Mouse (Mus musculus): Measurements from ENCODE around the gene Tmpo. TPM values are rescaled to one million over a fixed set of nuclear protein-coding genes. Genes with fewer than 3 reads are reported as not detected.

Tmpo gene
- polyA plus RNA-seq (2014; fragmentation: Nextera tagmentation; extraction: Ambion mirVana) = 207 and 219 TPM in 2 replicates

- DNase-seq (ENCODE audit: low spot score) (no peak), ATAC-seq (replicated peaks; ENCODE audit: low FRiP score) (no peak; the same call in 1 of the 2 replicates)
- no peaks in the 10 kb centered on the region for H3K36me3 ChIP-seq (ENCODE audit: control insufficient read depth, insufficient read depth, low read length)
- 9% methylated on average over 18 of the region's 18 CpGs for WGBS
- H3K27me3 ChIP-seq (replicated peaks; ENCODE audit: control insufficient read depth, insufficient read depth, low read length) = no peaks in the 10 kb centered on the region
- H3K4me2 ChIP-seq = peak within 1 kb of the TSS; percentile 83
- peaks cover 7% of the 10 kb centered on the region for H3K4me1 ChIP-seq (replicated peaks; ENCODE audit: control insufficient read depth, insufficient read depth, low read length)
- no peaks in the 10 kb centered on the region for H3K9me3 ChIP-seq (ENCODE audit: control insufficient read depth, low read length)
- peak within 1 kb of the TSS; percentile 99 for H3K27ac ChIP-seq (ENCODE audit: low read depth, low read length)
- H3K9ac ChIP-seq (ENCODE audit: low read depth, low read length) = peak within 1 kb of the TSS; percentile 87
- H3K4me3 ChIP-seq (ENCODE audit: low read depth, low read length) = peak within 1 kb of the TSS; percentile 60
Observed at GRCm38 (mm10) chr10:91180761-91181460, at the start of gene Tmpo. Gene Tmpo (minus strand): TSS chr10:91181315.

GRCm38 (mm10) chr10:91230400-91230799, 49.3 kb upstream of the Tmpo start:
- Histone ChIP-seq H3K4me2 (no peak overlapping the region), H3K27me3 (replicated peaks; ENCODE audit: control insufficient read depth, insufficient read depth, low read length) (no peaks in the 10 kb centered on the region), H3K36me3 (ENCODE audit: control insufficient read depth, insufficient read depth, low read length) (no peaks in the 10 kb centered on the region), H3K9ac (ENCODE audit: low read depth, low read length) (no peak overlapping the region), H3K9me3 (ENCODE audit: control insufficient read depth, low read length) (no peaks in the 10 kb centered on the region), H3K27ac (ENCODE audit: low read depth, low read length) (no peak overlapping the region), H3K4me1 (replicated peaks; ENCODE audit: control insufficient read depth, insufficient read depth, low read length) (no peaks in the 10 kb centered on the region), H3K4me3 (ENCODE audit: low read depth, low read length) (no peak overlapping the region)
- ATAC-seq (replicated peaks; ENCODE audit: low FRiP score) (no peak), DNase-seq (ENCODE audit: low spot score) (no peak)
- 68% methylated on average over 4 of the region's 4 CpGs for WGBS

DNA sequence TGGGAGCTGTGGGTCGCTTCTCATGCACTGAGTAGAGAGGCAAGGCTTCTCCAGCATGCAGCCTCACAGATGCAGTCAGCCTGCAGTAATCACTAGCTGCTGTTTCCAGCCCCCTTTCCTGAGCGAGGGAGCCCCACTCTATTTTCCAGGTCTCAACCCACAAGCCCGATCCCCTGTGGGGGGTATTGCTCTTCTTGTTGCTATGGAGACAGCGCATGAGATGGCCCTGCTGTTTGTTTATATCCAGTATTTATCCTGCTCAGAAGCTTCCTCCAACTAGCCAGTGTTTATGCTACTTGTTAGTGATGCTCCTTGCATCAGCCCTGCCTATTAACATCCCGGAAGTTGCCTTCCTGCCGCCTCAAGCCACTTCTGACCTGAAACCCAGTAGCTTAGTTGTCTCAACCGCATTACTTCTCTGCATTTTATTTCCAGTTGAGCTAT, 48.4 kb upstream of the Tmpo start:
- H3K9ac ChIP-seq (ENCODE audit: low read depth, low read length) = no peak overlapping the region
- H3K36me3 ChIP-seq (ENCODE audit: control insufficient read depth, insufficient read depth, low read length) = no peaks in the 10 kb centered on the region
- no peaks in the 10 kb centered on the region for H3K9me3 ChIP-seq (ENCODE audit: control insufficient read depth, low read length)
- ATAC-seq (replicated peaks; ENCODE audit: low FRiP score) (no peak), DNase-seq (ENCODE audit: low spot score) (peak; percentile 37)
- no peak overlapping the region for H3K4me2 ChIP-seq
- 35% methylated on average over 7 of the region's 7 CpGs for WGBS
- H3K27me3 ChIP-seq (replicated peaks; ENCODE audit: control insufficient read depth, insufficient read depth, low read length) = no peaks in the 10 kb centered on the region
- no peak overlapping the region for H3K27ac ChIP-seq (ENCODE audit: low read depth, low read length)
- no peaks in the 10 kb centered on the region for H3K4me1 ChIP-seq (replicated peaks; ENCODE audit: control insufficient read depth, insufficient read depth, low read length)
- H3K4me3 ChIP-seq (ENCODE audit: low read depth, low read length) = no peak overlapping the region

DNA sequence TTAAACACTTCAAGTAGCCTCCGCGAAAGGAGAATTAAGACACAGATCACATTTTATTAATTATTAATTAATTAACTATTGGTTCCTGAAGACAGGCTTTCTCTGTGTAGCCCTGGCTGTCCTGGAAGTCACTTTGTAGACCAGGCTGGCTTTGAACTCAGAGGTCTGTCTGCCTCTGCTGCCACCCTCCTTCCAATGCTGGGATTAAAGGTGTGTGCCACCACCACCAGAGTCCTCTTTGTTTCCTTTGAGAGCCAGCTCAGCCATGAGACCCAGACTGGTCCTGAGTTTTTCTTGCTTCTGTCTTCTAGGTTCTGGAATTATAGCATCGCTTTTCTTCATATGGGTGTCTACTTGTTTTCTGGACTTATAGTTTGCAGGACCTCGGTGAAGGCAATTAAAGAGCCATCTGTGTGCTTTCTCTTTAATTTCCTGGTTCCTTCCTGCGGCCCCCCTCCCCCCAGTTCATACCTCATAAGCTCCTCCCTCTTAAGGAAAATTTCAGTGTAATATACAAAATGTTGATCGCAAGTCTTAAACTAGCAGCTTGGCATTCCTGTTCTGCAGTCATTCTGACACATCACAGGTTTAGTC, 47.9 kb upstream of the Tmpo start:
- H3K4me2 ChIP-seq = no peak overlapping the region
- DNase-seq (ENCODE audit: low spot score) (no peak), ATAC-seq (replicated peaks; ENCODE audit: low FRiP score) (no peak)
- no peak overlapping the region for H3K27ac ChIP-seq (ENCODE audit: low read depth, low read length)
- H3K36me3 ChIP-seq (ENCODE audit: control insufficient read depth, insufficient read depth, low read length) = no peaks in the 10 kb centered on the region
- no peak overlapping the region for H3K4me3 ChIP-seq (ENCODE audit: low read depth, low read length)
- no peaks in the 10 kb centered on the region for H3K27me3 ChIP-seq (replicated peaks; ENCODE audit: control insufficient read depth, insufficient read depth, low read length)
- H3K9ac ChIP-seq (ENCODE audit: low read depth, low read length) = no peak overlapping the region
- no peaks in the 10 kb centered on the region for H3K4me1 ChIP-seq (replicated peaks; ENCODE audit: control insufficient read depth, insufficient read depth, low read length)
- 72% methylated on average over 6 of the region's 6 CpGs for WGBS
- H3K9me3 ChIP-seq (ENCODE audit: control insufficient read depth, low read length) = no peaks in the 10 kb centered on the region

- no peak for DNase-seq (ENCODE audit: low spot score)
- no peak overlapping the region for H3K9ac ChIP-seq (ENCODE audit: low read depth, low read length)
- WGBS = 76% methylated on average over 4 of the region's 4 CpGs
- H3K27ac ChIP-seq (ENCODE audit: low read depth, low read length) = no peak overlapping the region
- H3K36me3 ChIP-seq (ENCODE audit: control insufficient read depth, insufficient read depth, low read length) = no peaks in the 10 kb centered on the region
- no peak for ATAC-seq (replicated peaks; ENCODE audit: low FRiP score)
- no peaks in the 10 kb centered on the region for H3K9me3 ChIP-seq (ENCODE audit: control insufficient read depth, low read length)
- no peaks in the 10 kb centered on the region for H3K27me3 ChIP-seq (replicated peaks; ENCODE audit: control insufficient read depth, insufficient read depth, low read length)
- H3K4me3 ChIP-seq (ENCODE audit: low read depth, low read length) = no peak overlapping the region
- no peaks in the 10 kb centered on the region for H3K4me1 ChIP-seq (replicated peaks; ENCODE audit: control insufficient read depth, insufficient read depth, low read length)
- H3K4me2 ChIP-seq = no peak overlapping the region
Observed at GRCm38 (mm10) chr10:91227034-91227433, 45.9 kb upstream of the Tmpo start.

DNA sequence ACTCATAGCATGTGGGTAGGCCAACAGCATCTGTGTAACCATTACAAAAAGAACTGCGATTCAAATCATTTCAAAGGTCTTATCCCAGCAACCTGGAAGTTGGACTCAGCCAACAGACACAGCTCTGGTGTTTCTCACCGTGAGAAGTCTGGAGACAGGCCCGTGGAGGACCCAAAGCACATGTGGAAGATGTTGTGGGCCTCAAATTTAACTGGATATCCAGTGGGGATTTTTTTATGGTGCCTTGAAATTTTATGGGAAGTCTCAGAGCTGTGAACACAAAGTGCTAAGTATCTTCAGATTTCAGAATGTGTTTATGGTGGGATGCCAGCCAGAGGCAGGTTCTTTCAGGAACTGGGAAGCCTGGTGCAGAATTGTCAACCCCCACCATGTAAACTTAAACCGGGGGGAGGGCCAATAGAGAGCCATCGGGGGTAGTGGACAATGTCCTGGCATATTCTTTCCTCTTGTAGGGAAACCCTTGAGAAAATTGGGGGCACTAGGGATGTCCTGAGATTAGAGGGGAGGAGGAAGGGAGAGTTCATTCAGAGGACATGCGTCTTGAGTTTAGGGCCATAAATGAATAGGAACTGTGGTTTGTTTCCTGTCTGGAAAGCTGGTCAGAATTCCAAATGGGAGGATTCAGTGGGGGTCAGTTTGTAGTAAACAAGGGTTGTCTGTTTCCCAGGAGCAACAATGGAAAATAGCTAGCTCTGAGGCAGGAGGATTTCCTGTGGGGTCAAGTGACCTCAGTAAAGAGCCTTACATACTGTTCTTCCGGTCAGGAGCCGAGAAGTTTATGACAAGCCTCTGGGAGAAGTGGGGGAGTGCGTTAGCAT, 41.5 kb upstream of the Tmpo start:
- Histone ChIP-seq H3K27me3 (replicated peaks; ENCODE audit: control insufficient read depth, insufficient read depth, low read length) (no peaks in the 10 kb centered on the region), H3K9me3 (ENCODE audit: control insufficient read depth, low read length) (no peaks in the 10 kb centered on the region), H3K4me2 (no peak overlapping the region), H3K36me3 (ENCODE audit: control insufficient read depth, insufficient read depth, low read length) (no peaks in the 10 kb centered on the region), H3K4me1 (replicated peaks; ENCODE audit: control insufficient read depth, insufficient read depth, low read length) (no peaks in the 10 kb centered on the region), H3K27ac (ENCODE audit: low read depth, low read length) (no peak overlapping the region; the same call in 1 of the 2 replicates), H3K9ac (ENCODE audit: low read depth, low read length) (no peak overlapping the region), H3K4me3 (ENCODE audit: low read depth, low read length) (no peak overlapping the region)
- 58% methylated on average over 9 of the region's 9 CpGs for WGBS
- DNase-seq (ENCODE audit: low spot score) (no peak), ATAC-seq (replicated peaks; ENCODE audit: low FRiP score) (no peak)

DNA sequence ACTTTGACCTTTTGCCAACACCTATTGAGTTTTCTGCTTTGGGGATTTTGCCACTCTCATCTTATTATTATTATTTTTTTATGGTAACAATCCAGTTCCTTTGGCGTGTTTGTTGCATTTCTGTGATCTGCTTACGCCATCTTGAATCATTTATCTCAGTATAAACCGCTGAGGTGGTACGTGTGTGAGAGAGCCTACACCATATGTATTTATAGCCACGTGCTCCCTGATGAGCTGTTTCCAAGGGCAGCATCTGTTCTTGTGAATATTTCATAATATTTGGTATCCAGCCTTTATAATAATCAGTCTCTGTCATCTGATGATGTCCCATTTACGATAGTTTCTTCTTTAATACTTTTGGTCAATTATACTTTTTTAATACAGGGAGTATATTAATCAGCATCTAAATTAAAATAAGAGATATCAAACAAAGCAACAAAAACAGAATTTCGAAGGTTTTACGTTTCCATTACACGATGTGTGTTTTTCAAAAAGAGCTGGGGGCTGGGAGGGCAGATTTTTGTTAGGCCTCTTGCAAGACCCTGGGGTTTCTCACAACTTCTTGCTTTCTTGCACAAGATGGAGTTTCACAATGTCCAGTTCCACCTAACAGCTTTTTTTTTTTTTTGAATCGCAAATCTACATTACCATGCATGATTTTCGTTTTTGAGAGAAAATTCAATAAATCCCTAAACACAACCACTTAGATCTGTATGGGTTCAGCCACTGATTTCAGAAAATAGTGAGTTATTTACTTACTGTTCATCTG, 28.0 kb upstream of the Tmpo start:
- Histone ChIP-seq H3K4me3 (ENCODE audit: low read depth, low read length) (no peak overlapping the region), H3K9me3 (ENCODE audit: control insufficient read depth, low read length) (no peaks in the 10 kb centered on the region), H3K4me1 (replicated peaks; ENCODE audit: control insufficient read depth, insufficient read depth, low read length) (no peaks in the 10 kb centered on the region), H3K27ac (ENCODE audit: low read depth, low read length) (no peak overlapping the region), H3K27me3 (replicated peaks; ENCODE audit: control insufficient read depth, insufficient read depth, low read length) (no peaks in the 10 kb centered on the region), H3K36me3 (ENCODE audit: control insufficient read depth, insufficient read depth, low read length) (no peaks in the 10 kb centered on the region), H3K9ac (ENCODE audit: low read depth, low read length) (no peak overlapping the region), H3K4me2 (no peak overlapping the region)
- 82% methylated on average over 11 of the region's 11 CpGs for WGBS
- DNase-seq (ENCODE audit: low spot score) (no peak), ATAC-seq (replicated peaks; ENCODE audit: low FRiP score) (no peak)

DNA sequence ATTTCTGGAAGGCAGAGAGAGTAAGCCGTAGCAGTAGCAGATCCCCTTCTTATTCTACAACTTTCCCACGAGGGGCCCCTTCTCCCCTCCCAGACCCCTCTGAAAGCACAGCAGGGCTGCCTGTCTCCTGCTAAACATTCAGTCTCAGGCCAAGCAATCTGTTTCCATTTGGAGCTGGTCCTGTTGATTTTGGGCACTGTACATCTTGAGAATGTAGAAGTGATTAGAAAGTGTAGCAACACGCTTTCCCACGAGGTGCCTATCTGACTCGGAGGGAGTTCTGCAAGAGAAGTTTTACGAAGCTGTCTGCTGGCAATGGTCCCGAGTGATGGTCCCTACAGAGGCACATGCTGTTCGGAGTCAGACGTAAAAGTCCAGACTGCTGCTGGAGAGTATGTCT, 27.3 kb upstream of the Tmpo start:
- ATAC-seq (replicated peaks; ENCODE audit: low FRiP score) = no peak
- Histone ChIP-seq H3K4me3 (ENCODE audit: low read depth, low read length) (no peak overlapping the region), H3K9me3 (ENCODE audit: control insufficient read depth, low read length) (no peaks in the 10 kb centered on the region), H3K27me3 (replicated peaks; ENCODE audit: control insufficient read depth, insufficient read depth, low read length) (no peaks in the 10 kb centered on the region), H3K4me1 (replicated peaks; ENCODE audit: control insufficient read depth, insufficient read depth, low read length) (no peaks in the 10 kb centered on the region), H3K36me3 (ENCODE audit: control insufficient read depth, insufficient read depth, low read length) (no peaks in the 10 kb centered on the region), H3K4me2 (no peak overlapping the region), H3K9ac (ENCODE audit: low read depth, low read length) (no peak overlapping the region), H3K27ac (ENCODE audit: low read depth, low read length) (no peak overlapping the region)
- 77% methylated on average over 9 of the region's 9 CpGs for WGBS
- no peak for DNase-seq (ENCODE audit: low spot score)

All from liver, embryonic 11.5 days (tissue).